Mouse (Mus musculus) spleen, embryonic (tissue): ENCODE measurements around the gene Tmem216.

Source experiments
- CTCF ChIA-PET: fragments of 350-600 bp; sonication (Branson Sonifier 250); formaldehyde crosslinking; loops from one replicate; lab custom pipeline; 2022; lab: Charles Lee

Tmem216 gene

GRCm38 (mm10) chr19:10555624-10556510 lies at the start of gene Tmem216:
Gene Tmem216, minus strand, starts transcription at chr19:10556238.
- CTCF ChIA-PET = interaction anchor here (1.1 to 1.3 kb wide), 2 partner anchors 47 to 48 kb away, joined by 4 to 6 read pairs; no protein-coding TSS in a partner anchor

- CTCF ChIA-PET = interaction anchor here (0.6 kb wide), 1 partner anchor 106 kb away, joined by 3 read pairs; no protein-coding TSS in a partner anchor
These were observed 49.4 kb upstream of the Tmem216 start, which contains the start of the genes Ddb1 and Tkfc for GRCm38 (mm10) chr19:10605293-10605900. Gene Ddb1, plus strand, starts transcription at chr19:10605327. Gene Tkfc, minus strand, starts transcription at chr19:10605654.

- CTCF ChIA-PET = interaction anchor here (0.6 to 1.0 kb wide), 2 partner anchors 48 to 100 kb away, joined by 4 read pairs; partner anchors contain the start of gene Tmem216
These were observed 48.5 kb upstream of the Tmem216 start for GRCm38 (mm10) chr19:10604534-10604933.

GRCm38 (mm10) chr19:10603660-10604523 lies 47.9 kb upstream of the Tmem216 start:
- CTCF ChIA-PET = interaction anchor here (1.0 to 1.3 kb wide), 2 partner anchors 47 to 65 kb away, joined by 4 to 6 read pairs; partner anchors contain the start of gene Tmem216

GRCm38 (mm10) chr19:10602787-10603186 lies 46.7 kb upstream of the Tmem216 start:
- CTCF ChIA-PET = interaction anchor here (1.0 to 1.3 kb wide), 2 partner anchors 48 to 63 kb away, joined by 6 read pairs; no protein-coding TSS in a partner anchor

GRCm38 (mm10) chr19:10602247-10602769 lies 46.3 kb upstream of the Tmem216 start:
- CTCF ChIA-PET = interaction anchor here (1.0 kb wide), 1 partner anchor 47 kb away, joined by 6 read pairs; no protein-coding TSS in a partner anchor

- CTCF ChIA-PET = no interaction called here
These were observed 43.6 kb upstream of the Tmem216 start for GRCm38 (mm10) chr19:10599648-10600047.

GRCm38 (mm10) chr19:10598188-10598587 lies 42.1 kb upstream of the Tmem216 start:
- CTCF ChIA-PET = no interaction called here

- CTCF ChIA-PET = interaction anchor here (0.6 kb wide), 1 partner anchor 161 kb away, joined by 4 read pairs; no protein-coding TSS in a partner anchor
These were observed 35.8 kb upstream of the Tmem216 start for GRCm38 (mm10) chr19:10591659-10592377.

- CTCF ChIA-PET = no interaction called here
These were observed 34.3 kb upstream of the Tmem216 start for GRCm38 (mm10) chr19:10590301-10590700.

- CTCF ChIA-PET = no interaction called here
These were observed 33.3 kb upstream of the Tmem216 start for GRCm38 (mm10) chr19:10589127-10589857.

GRCm38 (mm10) chr19:10587231-10587630 lies 31.2 kb upstream of the Tmem216 start:
- CTCF ChIA-PET = no interaction called here

GRCm38 (mm10) chr19:10585112-10585511 lies 29.1 kb upstream of the Tmem216 start:
- CTCF ChIA-PET = no interaction called here

GRCm38 (mm10) chr19:10583550-10584146 lies 27.6 kb upstream of the Tmem216 start:
- CTCF ChIA-PET = interaction anchor here (0.7 kb wide), 2 partner anchors 59 to 108 kb away, joined by 7 to 10 read pairs; no protein-coding TSS in a partner anchor

- CTCF ChIA-PET = interaction anchor here (0.5 kb wide), 1 partner anchor 37 kb away, joined by 4 read pairs; no protein-coding TSS in a partner anchor
These were observed 25.9 kb upstream of the Tmem216 start for GRCm38 (mm10) chr19:10581984-10582383.

GRCm38 (mm10) chr19:10580761-10581160 lies 24.7 kb upstream of the Tmem216 start:
- CTCF ChIA-PET = interaction anchor here (1.7 kb wide), 1 partner anchor 12 kb away, joined by 4 read pairs; no protein-coding TSS in a partner anchor

- CTCF ChIA-PET = interaction anchor here (0.7 to 1.7 kb wide), 2 partner anchors 13 to 44 kb away, joined by 4 to 5 read pairs; no protein-coding TSS in a partner anchor
These were observed 24.1 kb upstream of the Tmem216 start for GRCm38 (mm10) chr19:10580102-10580501.
